Mouse (Mus musculus) MEL (cell line): ENCODE measurements at regions not wholly inside any gene's neighbourhood (a gene's known extent, or its start where the extent isn't known, plus 50 kb on each side); places are given as distances from the start of the nearest gene placed in this dataset.

ENCODE experiments used
- DNase-seq: peaks from one replicate; pipeline ENCODE4 v3.0.0; 2011; ENCODE audit warnings: low read depth, low spot score
- H3K27ac ChIP-seq: 2 replicates; pipeline ENCODE4 v1.5.1; 2012; ENCODE audit warnings: low read depth, mild to moderate bottlenecking, control low read depth, low read length, moderate library complexity; ENCODE audit not compliant: control insufficient read depth
- H3K27me3 ChIP-seq, 2 experiments: fragments of 150-350 bp in 1 of 2; sonication (generic) in 1 of 2; 2 replicates each; pipeline ENCODE4 v1.6.1; 2012; ENCODE audit warnings: low read length in 2 of 2, mild to moderate bottlenecking in 2 of 2, improper control_type of control experiment in 1 of 2, moderate library complexity in 1 of 2; ENCODE audit not compliant: insufficient read depth in 2 of 2, control insufficient read depth in 1 of 2
- H3K36me3 ChIP-seq, 2 experiments: 2 replicates each; pipeline ENCODE4 v1.6.1; 2012 to 2014; ENCODE audit warnings: low read length in 2 of 2, improper control_type of control experiment in 1 of 2, inconsistent platforms in 1 of 2, mild to moderate bottlenecking in 1 of 2; ENCODE audit not compliant: insufficient read depth in 2 of 2, control insufficient read depth in 1 of 2
- H3K4me1 ChIP-seq, 2 experiments: fragments of 150-350 bp in 1 of 2; sonication (generic) in 1 of 2; 2 replicates each; pipeline ENCODE4 v1.6.1; 2012; ENCODE audit warnings: low read length in 2 of 2, improper control_type of control experiment in 1 of 2, mild to moderate bottlenecking in 1 of 2; ENCODE audit not compliant: insufficient read depth in 2 of 2, control insufficient read depth in 1 of 2
- H3K4me3 ChIP-seq, 2 experiments: fragments of 150-350 bp in 1 of 2; sonication (generic) in 1 of 2; 2 replicates each; pipeline ENCODE4 v1.5.1; 2012; ENCODE audit warnings: low read depth in 2 of 2, low read length in 2 of 2, mild to moderate bottlenecking in 2 of 2, moderate library complexity in 2 of 2, control low read depth in 1 of 2, improper control_type of control experiment in 1 of 2; ENCODE audit not compliant: control insufficient read depth in 1 of 2, insufficient read depth in 1 of 2
- H3K79me2 ChIP-seq: 2 replicates; pipeline ENCODE4 v1.6.1; 2012; ENCODE audit warnings: mild to moderate bottlenecking, low read length, moderate library complexity; ENCODE audit not compliant: control insufficient read depth, poor library complexity, insufficient read depth
- H3K9ac ChIP-seq: 2 replicates; pipeline ENCODE4 v1.6.1; 2012; ENCODE audit warnings: low read depth, mild to moderate bottlenecking, control low read depth, low read length, moderate library complexity; ENCODE audit not compliant: control insufficient read depth, poor library complexity, severe bottlenecking
- H3K9me3 ChIP-seq: fragments of 150-350 bp; sonication (generic); replicated peaks from 2 replicates; pipeline ENCODE4 v1.6.1; 2012; ENCODE audit warnings: mild to moderate bottlenecking, low read length, improper control_type of control experiment, moderate library complexity; ENCODE audit not compliant: insufficient read depth
- CHD2 ChIP-seq: IDR thresholded peaks from 2 replicates; pipeline ENCODE4 v1.6.1; 2011; ENCODE audit warnings: low read length, improper control_type of control experiment
- E2F4 ChIP-seq: IDR thresholded peaks from 2 replicates; pipeline ENCODE4 v1.6.1; 2011; ENCODE audit warnings: low read depth, low read length, improper control_type of control experiment, borderline replicate concordance
- ELF1 ChIP-seq: IDR thresholded peaks from 2 replicates; pipeline ENCODE4 v1.6.1; 2014; ENCODE audit warnings: low read depth, mild to moderate bottlenecking, inconsistent platforms, low read length, improper control_type of control experiment, moderate library complexity
- EP300 ChIP-seq, 2 experiments: IDR thresholded peaks; 2 replicates each; pipeline ENCODE4 v1.6.1; 2011; ENCODE audit warnings: improper control_type of control experiment in 2 of 2, low read length in 2 of 2, low read depth in 1 of 2, mild to moderate bottlenecking in 1 of 2
- ETS1 ChIP-seq: IDR thresholded peaks from 2 replicates; pipeline ENCODE4 v1.6.1; 2012; ENCODE audit warnings: low read depth, mild to moderate bottlenecking, inconsistent platforms, low read length, improper control_type of control experiment, moderate library complexity
- GATA1 ChIP-seq: IDR thresholded peaks from 2 replicates; pipeline ENCODE4 v1.6.1; 2011; ENCODE audit warnings: low read depth, low read length, improper control_type of control experiment
- MAFK ChIP-seq: IDR thresholded peaks from 2 replicates; pipeline ENCODE4 v1.6.1; 2011; ENCODE audit warnings: low read depth, mild to moderate bottlenecking, low read length, improper control_type of control experiment, borderline replicate concordance
- MAZ ChIP-seq: IDR thresholded peaks from 2 replicates; pipeline ENCODE4 v1.6.1; 2012; ENCODE audit warnings: low read depth, mild to moderate bottlenecking, inconsistent platforms, low read length, improper control_type of control experiment
- MEF2A ChIP-seq: IDR thresholded peaks from 2 replicates; pipeline ENCODE4 v1.6.1; 2014; ENCODE audit warnings: low read depth, mild to moderate bottlenecking, inconsistent platforms, low read length, improper control_type of control experiment; ENCODE audit not compliant: poor library complexity, insufficient replicate concordance, severe bottlenecking; ENCODE audit errors: extremely low read depth
- MYB ChIP-seq: IDR thresholded peaks from 2 replicates; pipeline ENCODE4 v1.6.1; 2011; ENCODE audit warnings: mild to moderate bottlenecking, low read depth, low read length, improper control_type of control experiment
- MYC ChIP-seq: IDR thresholded peaks from 2 replicates; pipeline ENCODE4 v1.6.1; 2011; ENCODE audit warnings: low read depth, mild to moderate bottlenecking, low read length, improper control_type of control experiment, moderate library complexity
- NRF1 ChIP-seq: IDR thresholded peaks from 2 replicates; pipeline ENCODE4 v1.6.1; 2014; ENCODE audit warnings: low read depth, mild to moderate bottlenecking, inconsistent platforms, low read length, improper control_type of control experiment, moderate library complexity; ENCODE audit not compliant: poor library complexity, insufficient read depth, severe bottlenecking
- POLR2A ChIP-seq, 2 experiments: IDR thresholded peaks; 2 replicates each; pipeline ENCODE4 v1.6.1; 2011 to 2012; ENCODE audit warnings: low read length in 2 of 2, mild to moderate bottlenecking in 2 of 2, control low read depth in 1 of 2, improper control_type of control experiment in 1 of 2, low read depth in 1 of 2, moderate library complexity in 1 of 2; ENCODE audit not compliant: control insufficient read depth in 1 of 2, insufficient read depth in 1 of 2, poor library complexity in 1 of 2
- POLR2AphosphoS2 ChIP-seq: IDR thresholded peaks from 2 replicates; pipeline ENCODE4 v1.6.1; 2011; ENCODE audit warnings: low read length, improper control_type of control experiment
- POLR2AphosphoS5 ChIP-seq: IDR thresholded peaks from 2 replicates; pipeline ENCODE4 v1.6.1; 2012; ENCODE audit warnings: low read depth, borderline replicate concordance, mild to moderate bottlenecking, inconsistent platforms, low read length, moderate library complexity, mixed read lengths
- RAD21 ChIP-seq: IDR thresholded peaks from 2 replicates; pipeline ENCODE4 v1.6.1; 2011; ENCODE audit warnings: mild to moderate bottlenecking, low read depth, low read length, improper control_type of control experiment
- SIN3A ChIP-seq: IDR thresholded peaks from 2 replicates; pipeline ENCODE4 v1.6.1; 2012; ENCODE audit warnings: low read length, improper control_type of control experiment, inconsistent platforms
- TAL1 ChIP-seq: IDR thresholded peaks from 2 replicates; pipeline ENCODE4 v1.6.1; 2012; ENCODE audit warnings: mild to moderate bottlenecking, inconsistent platforms, low read length, moderate library complexity, mixed read lengths
- TCF12 ChIP-seq: IDR thresholded peaks from 2 replicates; pipeline ENCODE4 v1.6.1; 2014; ENCODE audit warnings: low read depth, mild to moderate bottlenecking, inconsistent platforms, low read length, improper control_type of control experiment, moderate library complexity
- UBTF ChIP-seq: IDR thresholded peaks from 2 replicates; pipeline ENCODE4 v1.6.1; 2012; ENCODE audit warnings: low read depth, mild to moderate bottlenecking, inconsistent platforms, low read length, improper control_type of control experiment, moderate library complexity, borderline replicate concordance; ENCODE audit not compliant: insufficient read depth
- USF1 ChIP-seq: IDR thresholded peaks from 2 replicates; pipeline ENCODE4 v1.6.1; 2014; ENCODE audit warnings: low read depth, mild to moderate bottlenecking, inconsistent platforms, low read length, improper control_type of control experiment, moderate library complexity
- ZC3H11A ChIP-seq: IDR thresholded peaks from 2 replicates; pipeline ENCODE4 v1.6.1; 2012; ENCODE audit warnings: low read depth, mild to moderate bottlenecking, inconsistent platforms, low read length, improper control_type of control experiment
- ZMIZ1 ChIP-seq: IDR thresholded peaks from 2 replicates; pipeline ENCODE4 v1.6.1; 2012; ENCODE audit warnings: low read depth, mild to moderate bottlenecking, inconsistent platforms, low read length, improper control_type of control experiment, moderate library complexity
- ZNF384 ChIP-seq: IDR thresholded peaks from 2 replicates; pipeline ENCODE4 v1.6.1; 2012; ENCODE audit warnings: low read depth, mild to moderate bottlenecking, inconsistent platforms, low read length, improper control_type of control experiment

- Histone ChIP-seq H3K4me1 (no peaks in the 10 kb centered on the region), H3K4me3 (no peak overlapping the region), H3K9me3 (no peaks in the 10 kb centered on the region), H3K27me3 (no peaks in the 10 kb centered on the region), H3K27ac (no peak overlapping the region), H3K9ac (no peak overlapping the region), H3K36me3 (no peaks in the 10 kb centered on the region), H3K79me2 (no peaks in the 10 kb centered on the region)
- DNase-seq: no peak
- TF ChIP-seq GATA1: no peak
- TF ChIP-seq MYB: no peak
- TF ChIP-seq EP300 (IDR thresholded peaks at IDR 0.05; ENCODE audit: low read depth in 1 of 2, low read length in 2 of 2): no peak
- no peak for TF ChIP-seq MYC
These were observed 158.6 kb downstream of the Gm11146 start for GRCm38 (mm10) chr16:77443318-77443717.

GRCm38 (mm10) chr16:77442866-77443265, 159.0 kb downstream of the Gm11146 start:
- H3K79me2 ChIP-seq: no peaks in the 10 kb centered on the region
- no peak for TF ChIP-seq SIN3A
- TF ChIP-seq RAD21: no peak
- TF ChIP-seq MEF2A: no peak
- TF ChIP-seq ZC3H11A: no peak
- TF ChIP-seq MAFK: no peak
- no peak for TF ChIP-seq CHD2
- TF ChIP-seq GATA1: no peak
- no peak for TF ChIP-seq TAL1
- TF ChIP-seq POLR2AphosphoS5: no peak
- no peak for TF ChIP-seq ZMIZ1
- TF ChIP-seq NRF1: no peak
- TF ChIP-seq MAZ: no peak
- no peaks in the 10 kb centered on the region for H3K27me3 ChIP-seq
- H3K27ac ChIP-seq: no peak overlapping the region
- DNase-seq: no peak
- no peaks in the 10 kb centered on the region for H3K4me1 ChIP-seq
- H3K4me3 ChIP-seq: no peak overlapping the region
- H3K9me3 ChIP-seq: no peaks in the 10 kb centered on the region
- H3K36me3 ChIP-seq: no peaks in the 10 kb centered on the region
- H3K9ac ChIP-seq: no peak overlapping the region

GRCm38 (mm10) chr16:77431345-77431744, 170.5 kb downstream of the Gm11146 start:
- Histone ChIP-seq H3K36me3 (no peaks in the 10 kb centered on the region), H3K4me1 (no peaks in the 10 kb centered on the region), H3K4me3 (no peak overlapping the region), H3K27ac (no peak overlapping the region), H3K9ac (no peak overlapping the region), H3K9me3 (no peaks in the 10 kb centered on the region), H3K79me2 (no peaks in the 10 kb centered on the region), H3K27me3 (no peaks in the 10 kb centered on the region)
- no peak for DNase-seq
- TF ChIP-seq ETS1 (no peak), POLR2A (IDR thresholded peaks at IDR 0.05; ENCODE audit: control insufficient read depth in 1 of 2, insufficient read depth in 1 of 2, low read depth in 1 of 2, low read length in 2 of 2, poor library complexity in 1 of 2) (no peak), MAZ (no peak), E2F4 (no peak), TCF12 (no peak), GATA1 (no peak), MYC (no peak), UBTF (no peak), ELF1 (no peak), RAD21 (no peak), EP300 (IDR thresholded peaks at IDR 0.05; ENCODE audit: low read depth in 1 of 2, low read length in 2 of 2) (no peak), POLR2AphosphoS2 (no peak), ZNF384 (no peak), MEF2A (no peak), TAL1 (no peak), CHD2 (no peak), USF1 (no peak)
